Mouse (Mus musculus): ENCODE measurements around the gene Cela1. TPM values are rescaled to one million over a fixed set of nuclear protein-coding genes. Genes with fewer than 3 reads are reported as not detected.
A peak's percentile ranks its signal among the peaks of the same experiment; 100 is the strongest.

Gene Cela1
- polyA plus RNA-seq, 1 experiment = 13.7 TPM

- DNase-seq (ENCODE audit: low read depth, low spot score) = no peak
- WGBS = 88% methylated on average over 7 of the region's 7 CpGs
These were observed 45.3 kb downstream of the Cela1 start for GRCm38 (mm10) chr15:100642451-100642850.

DNA sequence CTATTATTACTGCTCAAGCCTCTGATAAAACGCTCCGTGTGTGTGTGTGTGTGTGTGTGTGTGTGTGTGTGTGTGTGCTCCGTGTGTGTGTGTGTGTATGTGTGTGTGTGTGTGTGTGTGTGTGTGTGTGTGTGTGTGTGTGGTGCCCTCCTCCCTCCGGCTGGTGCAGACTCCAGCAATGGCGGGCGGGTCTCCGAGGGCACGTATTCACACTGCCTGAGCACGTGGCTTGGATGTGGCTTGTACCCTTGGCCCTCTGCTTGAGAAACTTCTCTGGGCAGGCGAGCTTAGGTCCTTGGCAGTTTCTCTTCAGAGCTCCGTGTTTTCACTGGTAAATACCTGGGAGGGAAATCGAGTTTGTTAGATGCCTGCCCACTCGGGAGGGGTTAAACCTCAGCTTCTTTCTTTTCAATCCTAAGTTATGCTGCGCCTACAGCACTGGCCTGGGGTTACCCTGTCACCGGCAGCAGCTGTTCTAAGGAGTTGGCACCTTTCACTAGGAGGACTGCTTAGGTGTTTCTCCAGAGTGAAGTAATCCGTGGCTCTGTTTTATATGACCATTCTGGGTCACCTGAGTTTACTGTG, 46.4 kb downstream of the Cela1 start:
- DNase-seq (ENCODE audit: low read depth, low spot score) = no peak
- WGBS = 33% methylated on average over 13 of the region's 16 CpGs

DNA sequence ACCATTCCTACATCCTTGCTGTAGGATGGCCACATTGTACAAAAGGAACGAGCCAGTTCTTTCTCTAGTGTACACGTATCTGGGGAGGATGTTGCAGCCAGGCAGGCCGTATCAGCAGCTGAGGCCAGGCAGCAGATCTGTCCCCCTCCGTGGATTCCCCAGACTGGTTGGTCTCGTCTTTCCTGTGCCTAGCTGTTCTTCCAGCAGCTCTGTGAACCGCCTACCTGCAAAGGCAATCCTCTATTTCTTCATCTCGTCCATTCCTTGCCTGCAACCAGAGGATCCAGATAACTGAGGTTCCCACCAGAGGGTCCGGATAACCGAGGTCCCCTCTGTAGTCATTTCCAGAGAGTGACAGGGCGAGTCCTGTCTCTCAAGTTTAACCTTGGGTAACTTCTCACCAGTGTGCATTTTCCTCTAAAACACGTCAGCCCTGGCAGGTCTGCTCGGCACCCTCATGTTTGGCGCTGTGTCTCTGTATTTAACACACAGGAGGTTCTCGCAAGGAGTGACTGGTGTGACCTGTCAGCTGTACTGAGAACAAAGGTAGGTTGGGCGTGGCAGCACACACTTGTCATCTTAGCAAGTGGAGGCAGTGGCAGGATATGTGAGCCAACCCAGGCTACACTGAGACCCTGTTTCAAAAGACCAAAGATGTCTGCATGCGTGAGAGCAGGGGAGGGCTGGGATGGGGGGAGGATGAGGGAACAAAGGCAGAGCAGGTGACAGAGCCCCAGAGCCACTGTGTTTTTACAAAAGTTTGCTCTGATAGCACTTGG, 47.6 kb downstream of the Cela1 start:
- no peak for DNase-seq (ENCODE audit: low read depth, low spot score)
- WGBS = 36% methylated on average over 16 of the region's 16 CpGs

DNA sequence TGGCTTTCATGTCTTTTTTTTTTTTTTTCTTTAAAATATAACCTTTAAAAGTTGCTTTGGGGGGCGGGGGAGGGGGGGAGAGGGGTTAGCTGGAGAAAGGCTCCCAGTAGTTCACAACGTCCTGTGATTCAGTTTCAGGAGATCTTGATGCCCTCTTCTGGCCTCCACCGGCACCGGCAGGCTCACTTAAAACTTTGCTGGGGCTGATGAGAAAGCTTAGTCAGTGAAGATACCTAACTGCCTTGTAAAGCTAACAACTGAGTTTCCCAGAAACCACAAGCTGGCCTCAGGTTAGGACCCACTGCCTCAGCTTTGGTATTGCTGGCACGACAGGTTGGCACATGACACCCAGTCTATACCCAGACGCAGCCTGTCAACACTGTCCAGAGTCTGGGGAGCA, 50.1 kb downstream of the Cela1 start:
- 10% methylated on average over 6 of the region's 6 CpGs for WGBS
- no peak for DNase-seq (ENCODE audit: low read depth, low spot score)

GRCm38 (mm10) chr15:100636700-100637501, 50.8 kb downstream of the Cela1 start, which contains the start of gene Smagp:
Gene Smagp (minus strand): TSS chr15:100636940.
- no peak for DNase-seq (ENCODE audit: low read depth, low spot score)
- 1% methylated on average over 76 of the region's 77 CpGs for WGBS

DNA sequence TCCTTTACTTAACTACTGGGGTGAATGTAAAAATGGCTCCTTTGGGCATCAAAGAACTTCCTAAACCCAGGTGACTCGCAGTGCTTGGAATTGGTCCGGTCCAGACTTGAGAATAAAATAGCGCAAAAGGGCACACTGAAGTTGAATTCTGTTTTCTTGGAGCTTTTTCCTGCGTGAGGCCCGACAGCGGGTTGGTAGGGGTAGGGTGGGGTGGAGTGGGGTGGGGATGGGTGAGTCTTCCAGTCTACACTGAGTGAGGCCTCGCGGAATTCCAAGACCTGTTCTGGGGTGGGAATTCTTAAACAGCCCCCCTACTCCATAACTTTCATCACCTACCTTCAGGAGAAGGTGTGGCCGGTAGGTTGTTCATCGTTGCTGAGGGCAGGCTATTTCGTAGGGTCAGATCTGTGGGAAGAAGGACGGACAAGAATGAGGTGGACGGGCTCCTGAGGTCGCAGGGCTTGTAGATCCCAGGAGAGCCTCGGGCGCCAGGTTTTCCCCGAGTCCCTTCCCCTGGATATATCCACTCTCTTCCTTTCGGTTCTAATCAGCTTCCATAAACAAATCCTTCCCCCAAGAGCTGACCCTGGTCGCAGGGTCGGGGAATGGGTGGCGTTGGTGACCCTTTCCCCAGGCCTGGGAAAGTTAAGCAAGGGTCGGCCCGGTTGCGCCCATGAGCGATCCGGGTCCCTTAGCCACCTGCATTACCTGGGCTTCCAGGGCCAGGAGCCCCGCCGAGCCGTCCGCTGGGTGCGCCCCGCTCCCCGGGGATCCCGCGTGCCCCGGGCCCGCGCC, 51.7 kb downstream of the Cela1 start:
- DNase-seq (ENCODE audit: low read depth, low spot score) = no peak
- 5% methylated on average over 38 of the region's 38 CpGs for WGBS

DNA sequence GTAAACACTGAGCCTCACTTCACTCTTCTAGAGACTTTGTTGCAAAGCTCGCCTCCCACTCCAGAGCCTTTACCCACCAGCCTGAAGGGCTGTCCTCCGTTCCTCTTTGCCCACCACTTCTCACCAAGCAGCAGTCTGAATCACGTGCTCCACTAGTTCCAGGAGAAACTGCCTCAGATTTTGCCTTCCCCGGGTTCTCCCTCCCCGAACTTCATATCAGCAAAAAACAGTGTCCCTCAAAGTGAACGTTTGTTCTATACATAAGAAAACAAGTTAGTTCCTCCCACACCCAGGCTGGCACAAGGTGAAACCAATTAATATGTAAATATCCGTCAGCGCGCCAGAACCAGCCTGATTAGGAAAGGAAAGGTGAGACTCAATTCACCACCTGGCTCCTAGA, 52.5 kb downstream of the Cela1 start:
- DNase-seq (ENCODE audit: low read depth, low spot score) = no peak
- 12% methylated on average over 9 of the region's 9 CpGs for WGBS

GRCm38 (mm10) chr15:100633341-100633740, 54.4 kb downstream of the Cela1 start:
- no peak for DNase-seq (ENCODE audit: low read depth, low spot score)

GRCm38 (mm10) chr15:100632323-100632722, 55.4 kb downstream of the Cela1 start:
- WGBS = 25% methylated on average over 5 of the region's 5 CpGs
- DNase-seq (ENCODE audit: low read depth, low spot score) = peak; percentile 71

More at GRCm38 (mm10) chr15:100633341-100633740, 54.4 kb downstream of the Cela1 start:
- WGBS = 33% methylated on average over 10 of the region's 10 CpGs

DNA sequence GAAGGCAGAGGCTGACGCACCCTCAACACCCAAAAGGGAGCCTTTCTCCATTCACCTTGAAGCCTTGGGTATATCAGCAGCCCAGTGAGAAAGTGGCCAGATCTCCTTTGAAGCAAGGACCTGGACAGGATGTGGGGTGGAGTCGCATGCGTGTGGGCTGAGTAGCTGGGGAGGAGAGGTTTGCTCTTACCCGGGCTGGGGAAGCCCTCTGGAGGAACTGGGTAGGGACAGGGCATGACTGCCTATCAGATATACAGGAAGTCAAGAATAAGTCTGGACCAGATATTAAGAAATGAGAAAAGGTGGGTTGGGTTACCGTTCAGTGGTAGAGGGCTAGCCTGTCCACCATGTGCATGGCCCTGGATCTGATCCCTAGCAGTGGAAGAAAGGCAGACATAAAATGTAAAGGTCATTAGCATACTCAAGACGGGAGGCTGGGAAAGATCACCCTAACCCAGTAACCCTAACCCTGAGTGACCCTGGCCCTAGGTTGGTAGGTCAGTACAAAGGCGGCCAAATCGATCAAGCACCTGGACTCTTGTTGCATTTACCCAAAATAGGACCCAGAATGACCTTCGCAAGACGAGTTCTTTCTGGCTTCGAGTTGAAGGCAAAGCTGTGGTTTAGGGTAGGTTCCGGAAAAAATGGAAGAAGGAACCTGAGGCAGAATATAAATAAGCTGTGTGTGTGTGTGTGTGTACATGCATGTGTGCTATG, 56.1 kb downstream of the Cela1 start:
- no peak for DNase-seq (ENCODE audit: low read depth, low spot score)
- WGBS = 80% methylated on average over 12 of the region's 12 CpGs

DNA sequence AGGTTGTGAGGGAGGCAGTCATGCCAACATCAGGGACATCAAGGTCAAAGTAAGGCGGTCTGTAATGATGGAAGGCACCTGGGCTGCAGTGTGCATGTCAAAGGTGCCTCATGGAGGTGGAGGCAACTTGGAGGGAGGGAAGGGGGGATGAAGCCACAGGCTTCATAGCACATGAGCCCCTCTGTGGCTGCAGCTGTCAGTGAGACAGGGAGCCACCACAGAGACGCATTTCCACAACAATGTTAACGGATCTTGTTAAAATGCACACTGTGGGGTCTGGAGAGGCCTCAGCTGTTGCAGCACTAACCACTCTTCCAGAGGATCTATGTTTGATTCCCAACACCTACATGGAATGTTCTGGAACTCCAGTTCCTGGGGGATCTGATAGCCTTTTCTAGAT, 57.6 kb downstream of the Cela1 start:
- WGBS = 89% methylated on average over 3 of the region's 3 CpGs
- DNase-seq (ENCODE audit: low read depth, low spot score) = no peak

DNA sequence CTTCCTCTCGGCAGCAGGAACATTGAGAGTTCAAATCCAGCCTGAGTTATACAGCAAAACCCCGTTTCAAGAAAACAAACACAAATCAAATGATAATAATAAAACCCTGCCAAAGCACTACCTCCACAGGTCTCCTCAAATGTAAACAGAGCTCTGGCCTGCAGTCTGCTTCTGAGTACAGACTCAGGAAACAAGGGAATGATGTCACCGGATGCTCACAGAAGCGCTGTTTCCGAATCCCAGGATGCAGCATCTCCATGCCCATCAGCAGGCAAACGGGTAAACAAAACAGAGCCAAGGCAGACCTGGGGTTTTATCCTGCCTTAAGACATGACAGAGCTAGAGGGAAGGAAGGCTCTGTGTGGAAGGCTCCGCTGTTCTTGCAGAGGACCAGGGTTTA, 58.9 kb downstream of the Cela1 start:
- DNase-seq (ENCODE audit: low read depth, low spot score) = no peak
- WGBS = 31% methylated on average over 7 of the region's 7 CpGs

GRCm38 (mm10) chr15:100627774-100628370, 59.8 kb downstream of the Cela1 start:
- DNase-seq (ENCODE audit: low read depth, low spot score) = no peak
- WGBS = 13% methylated on average over 11 of the region's 11 CpGs

DNA sequence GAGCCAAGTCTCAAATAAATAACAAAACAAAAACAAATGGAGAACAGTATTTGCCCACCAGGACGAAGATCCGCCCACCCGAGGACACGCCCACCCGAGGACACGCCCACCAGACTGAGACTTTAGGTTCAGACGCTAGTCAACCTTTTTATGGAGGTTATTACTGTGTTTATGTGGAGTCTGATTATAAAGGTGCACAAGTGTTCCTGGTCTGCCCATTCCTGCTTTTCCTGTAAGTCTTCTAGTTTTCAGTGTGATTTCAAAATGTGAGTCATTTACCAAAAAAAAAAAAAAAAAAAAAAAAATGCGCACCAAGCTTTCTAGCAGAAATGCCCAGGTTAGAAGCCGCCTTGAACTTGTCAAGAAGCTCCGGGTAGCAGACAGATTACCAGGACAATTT, 60.4 kb downstream of the Cela1 start:
- DNase-seq (ENCODE audit: low read depth, low spot score) = peak; percentile 68
- 11% methylated on average over 10 of the region's 10 CpGs for WGBS

GRCm38 (mm10) chr15:100624435-100624834, 63.3 kb downstream of the Cela1 start:
- WGBS = 93% methylated on average over 3 of the region's 3 CpGs
- DNase-seq (ENCODE audit: low read depth, low spot score) = no peak
